Mouse (Mus musculus) limb, embryonic 11.5 days (tissue): ENCODE results near the gene Hnrnpa1. TPM values are rescaled to one million over a fixed set of nuclear protein-coding genes. Genes with fewer than 3 reads are reported as not detected.
"Not testable (repeated sequence)": the region's sequence is repeated elsewhere in the genome, so short reads cannot be mapped to it uniquely, and the experiment has no call there.

Source experiments
- ATAC-seq: fragments of 200-750 bp; cut with Nextera tagmentation; 2 replicates; pipeline ENCODE4 v1.8.0; 2017; ENCODE audit warnings: low read depth; ENCODE audit not compliant: insufficient number of reproducible peaks, low FRiP score, low TSS enrichment
- DNase-seq: peaks from one replicate; pipeline ENCODE4 v3.0.0-alpha.2; 2015; ENCODE audit warnings: low spot score
- H3K27ac ChIP-seq: fragments of 300-500 bp; sonication (generic); replicated peaks from 2 replicates; pipeline ENCODE4 v1.5.1; 2014; ENCODE audit warnings: low read depth, mild to moderate bottlenecking, low read length
- H3K27me3 ChIP-seq: fragments of 300-500 bp; sonication (generic); 2 replicates; pipeline ENCODE4 v1.6.1; 2014; ENCODE audit warnings: mild to moderate bottlenecking, low read length, mixed read lengths; ENCODE audit not compliant: control insufficient read depth, insufficient read depth
- H3K36me3 ChIP-seq: fragments of 300-500 bp; sonication (generic); 2 replicates; pipeline ENCODE4 v1.6.1; 2014; ENCODE audit warnings: mild to moderate bottlenecking, low read length, moderate library complexity, mixed read lengths; ENCODE audit not compliant: control insufficient read depth, insufficient read depth
- H3K4me1 ChIP-seq: fragments of 300-500 bp; sonication (generic); 2 replicates; pipeline ENCODE4 v1.6.1; 2014; ENCODE audit warnings: low read length, mixed read lengths; ENCODE audit not compliant: control insufficient read depth, insufficient read depth
- H3K4me2 ChIP-seq: fragments of 300-500 bp; sonication (generic); 2 replicates; pipeline ENCODE4 v1.6.1; 2014; ENCODE audit warnings: low read depth, mild to moderate bottlenecking, moderate library complexity; ENCODE audit not compliant: severe bottlenecking
- H3K4me3 ChIP-seq: fragments of 300-500 bp; sonication (generic); 2 replicates; pipeline ENCODE4 v1.5.1; 2014; ENCODE audit warnings: low read depth, low read length
- H3K9ac ChIP-seq: fragments of 300-500 bp; sonication (generic); 2 replicates; pipeline ENCODE4 v1.6.1; 2014; ENCODE audit warnings: mild to moderate bottlenecking, low read length
- H3K9me3 ChIP-seq: fragments of 300-500 bp; sonication (generic); 2 replicates; pipeline ENCODE4 v1.6.1; 2016; ENCODE audit warnings: low read length; ENCODE audit not compliant: control insufficient read depth
- WGBS: fragments of 180-500 bp; shearing (Covaris S2); extraction: QIAGEN DNeasy Blood & Tissue Kit; methylation state at CpG from one replicate; pipeline ENCODE4 v1.1.7; 2014; 5-methylcytosine and 5-hydroxymethylcytosine counted together
- polyA plus RNA-seq: library from polyadenylated mRNA; unstranded; fragments of >200 nt; fragmentation: Nextera tagmentation; extraction: Ambion mirVana; gene quantifications from 2 replicates; pipeline ENCODE4 v1.2.1, GENCODE M21; 2014

Hnrnpa1 gene
- polyA plus RNA-seq, 1 experiment from 2014 or later: 1,585 TPM

DNA sequence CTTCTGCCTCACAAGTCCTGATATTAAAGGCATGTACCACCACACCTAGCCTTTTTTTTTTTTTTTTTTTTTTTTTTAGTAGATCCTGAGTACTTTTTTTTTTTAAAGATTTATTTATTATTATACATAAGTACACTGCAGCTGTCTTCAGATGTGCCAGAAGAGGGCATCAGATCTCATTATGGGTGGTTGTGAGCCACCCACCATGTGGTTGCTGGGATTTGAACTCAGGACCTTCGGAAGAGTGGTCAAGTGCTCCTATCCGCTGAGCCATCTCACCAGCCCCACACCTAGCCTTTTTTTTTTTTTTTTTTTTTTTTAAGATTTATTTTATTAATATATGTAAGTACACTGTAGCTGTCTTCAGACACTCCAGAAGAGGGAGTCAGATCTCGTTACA lies 35.7 kb downstream of the Hnrnpa1 start:
- not testable (repeated sequence) for H3K4me1 ChIP-seq, H3K4me2 ChIP-seq, H3K9ac ChIP-seq, ATAC-seq, H3K27me3 ChIP-seq, DNase-seq, H3K9me3 ChIP-seq, H3K4me3 ChIP-seq, H3K36me3 ChIP-seq, H3K27ac ChIP-seq
- 98% methylated on average over 3 of the region's 3 CpGs for WGBS

DNA sequence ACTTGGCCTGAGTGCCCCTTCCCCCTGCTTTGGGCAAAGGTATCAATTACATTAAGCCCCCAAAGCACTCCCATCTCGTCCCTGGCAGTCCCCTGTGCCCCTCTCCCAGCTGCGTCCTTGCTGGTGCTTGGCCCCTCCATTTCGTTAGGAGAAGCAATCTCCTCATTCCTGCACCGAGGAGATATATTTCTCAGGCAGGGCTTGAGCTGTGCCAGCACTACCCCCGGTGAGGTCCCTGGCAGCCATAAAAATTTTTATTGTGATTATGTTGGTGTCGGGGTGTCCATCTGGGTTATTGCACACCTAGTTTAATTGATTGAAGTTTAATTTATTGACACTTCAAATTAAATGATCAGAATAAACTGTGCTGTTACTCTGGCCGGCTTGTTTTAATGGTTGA lies 37.7 kb downstream of the Hnrnpa1 start:
- Histone ChIP-seq H3K27me3 (no peaks in the 10 kb centered on the region), H3K9ac (no peak overlapping the region), H3K4me3 (no peak overlapping the region), H3K9me3 (no peaks in the 10 kb centered on the region), H3K4me1 (peaks cover 3% of the 10 kb centered on the region), H3K4me2 (no peak overlapping the region), H3K27ac (no peak overlapping the region), H3K36me3 (no peaks in the 10 kb centered on the region)
- ATAC-seq: no peak
- DNase-seq: no peak
- 32% methylated on average over 7 of the region's 7 CpGs for WGBS

DNA sequence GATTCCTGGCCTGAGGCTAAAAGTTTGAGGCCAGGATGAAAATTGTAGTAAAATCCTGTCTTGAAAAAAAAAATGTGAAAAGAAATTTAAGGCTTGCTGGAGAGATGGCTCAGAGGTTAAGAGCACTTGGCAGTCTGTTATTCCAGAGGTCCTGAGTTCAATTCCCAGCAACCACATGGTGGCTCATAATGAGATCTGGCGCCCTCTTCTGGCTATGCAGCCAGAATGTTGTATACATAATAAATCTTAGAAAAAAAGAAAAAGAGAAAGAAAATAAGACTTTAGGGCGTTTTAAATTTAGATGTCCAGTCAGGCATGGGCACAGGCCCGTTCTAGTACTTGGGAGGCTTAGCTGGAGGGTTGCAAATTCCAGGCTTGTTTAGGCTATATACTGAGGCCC lies 39.5 kb downstream of the Hnrnpa1 start:
- WGBS: 62% methylated on average over 3 of the region's 3 CpGs
- no peak overlapping the region for H3K27ac ChIP-seq

DNA sequence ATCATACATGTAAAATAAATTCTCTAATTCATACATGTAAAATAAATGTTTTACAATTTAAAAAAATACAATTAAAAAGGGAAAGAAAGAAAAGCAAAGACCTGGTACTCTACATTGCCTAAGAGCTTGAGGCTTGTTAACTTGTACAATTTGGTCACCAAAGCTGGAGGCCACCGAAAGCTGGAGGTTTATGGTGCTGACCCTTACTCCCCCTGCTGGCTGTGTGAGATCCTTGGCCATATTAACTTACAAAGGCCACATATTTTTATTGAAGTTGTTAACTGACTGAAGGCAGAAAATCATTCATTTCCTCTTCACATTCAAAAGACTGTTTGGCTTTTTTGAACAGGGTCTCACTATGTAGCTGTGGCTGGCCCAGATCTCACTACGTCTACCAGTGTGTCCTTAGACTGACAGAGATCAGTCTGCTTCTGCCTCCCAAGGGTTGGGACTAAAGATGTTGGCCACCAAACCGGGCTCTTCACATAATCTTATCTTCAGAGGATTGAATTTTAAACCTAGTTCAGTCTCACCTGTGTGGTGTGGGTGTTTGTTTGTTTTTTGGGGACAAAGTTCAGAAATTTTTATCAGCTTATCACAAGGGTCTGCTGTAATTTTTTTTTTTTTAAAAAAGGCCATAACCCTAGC lies 40.7 kb downstream of the Hnrnpa1 start:
- no peaks in the 10 kb centered on the region for H3K27me3 ChIP-seq
- no peak overlapping the region for H3K27ac ChIP-seq
- peaks cover 7% of the 10 kb centered on the region for H3K4me1 ChIP-seq
- H3K9ac ChIP-seq: no peak overlapping the region
- no peak overlapping the region for H3K4me3 ChIP-seq
- H3K36me3 ChIP-seq: no peaks in the 10 kb centered on the region
- DNase-seq: peak; percentile 72
- no peak for ATAC-seq
- H3K4me2 ChIP-seq: no peak overlapping the region
- WGBS: 62% methylated on average over 3 of the region's 3 CpGs
- H3K9me3 ChIP-seq: no peaks in the 10 kb centered on the region

More for the DNA sequence above, 39.5 kb downstream of the Hnrnpa1 start:
- H3K4me2 ChIP-seq: no peak overlapping the region
- ATAC-seq (no peak), DNase-seq (peak; percentile 55)
- no peaks in the 10 kb centered on the region; the same call in 1 of the 2 replicates for H3K4me1 ChIP-seq
- no peaks in the 10 kb centered on the region for H3K9me3 ChIP-seq
- H3K9ac ChIP-seq: no peak overlapping the region
- H3K36me3 ChIP-seq: no peaks in the 10 kb centered on the region
- no peak overlapping the region for H3K4me3 ChIP-seq
- no peaks in the 10 kb centered on the region for H3K27me3 ChIP-seq

DNA sequence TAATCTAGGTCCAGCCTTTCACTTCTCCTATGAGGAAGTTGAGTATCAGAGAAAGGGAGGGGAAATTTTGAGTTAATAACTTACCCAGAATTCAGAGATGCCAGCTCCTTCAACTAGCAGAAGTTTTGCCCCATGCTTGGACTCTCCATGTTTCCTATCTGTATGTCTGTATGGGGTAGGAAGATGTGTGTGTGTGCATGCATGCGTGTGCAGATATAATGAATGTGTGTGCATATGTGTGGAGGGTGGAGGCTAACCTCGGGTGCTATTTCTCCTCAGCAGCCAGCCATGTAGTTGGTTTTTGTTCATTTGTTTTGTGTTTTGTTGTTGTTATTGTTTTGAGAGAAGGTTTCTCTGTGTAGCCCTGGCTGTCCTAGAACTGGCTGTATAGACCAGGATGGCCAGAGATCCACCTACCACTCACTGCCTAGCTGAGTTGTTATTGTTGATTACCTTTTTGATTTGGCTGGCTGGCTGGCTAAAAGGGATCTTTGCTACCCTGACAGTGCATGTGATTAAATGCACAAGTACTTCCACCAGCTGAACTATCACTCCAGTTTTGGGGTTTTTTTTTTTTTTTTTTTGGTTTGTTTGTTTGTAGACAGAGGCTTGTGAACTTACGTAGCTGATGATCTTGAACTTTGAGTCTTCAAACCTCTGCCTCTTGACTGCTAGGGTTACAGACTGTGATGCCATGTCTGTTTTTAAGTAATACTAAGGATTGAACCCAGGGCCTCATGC lies 41.4 kb downstream of the Hnrnpa1 start:
- no peaks in the 10 kb centered on the region for H3K27me3 ChIP-seq
- no peaks in the 10 kb centered on the region for H3K9me3 ChIP-seq
- H3K4me1 ChIP-seq: peaks cover 7% of the 10 kb centered on the region
- no peak overlapping the region for H3K9ac ChIP-seq
- ATAC-seq (no peak), DNase-seq (no peak)
- no peak overlapping the region for H3K4me2 ChIP-seq
- no peak overlapping the region for H3K4me3 ChIP-seq
- WGBS: 94% methylated on average over 3 of the region's 3 CpGs
- no peak overlapping the region for H3K27ac ChIP-seq
- H3K36me3 ChIP-seq: no peaks in the 10 kb centered on the region

DNA sequence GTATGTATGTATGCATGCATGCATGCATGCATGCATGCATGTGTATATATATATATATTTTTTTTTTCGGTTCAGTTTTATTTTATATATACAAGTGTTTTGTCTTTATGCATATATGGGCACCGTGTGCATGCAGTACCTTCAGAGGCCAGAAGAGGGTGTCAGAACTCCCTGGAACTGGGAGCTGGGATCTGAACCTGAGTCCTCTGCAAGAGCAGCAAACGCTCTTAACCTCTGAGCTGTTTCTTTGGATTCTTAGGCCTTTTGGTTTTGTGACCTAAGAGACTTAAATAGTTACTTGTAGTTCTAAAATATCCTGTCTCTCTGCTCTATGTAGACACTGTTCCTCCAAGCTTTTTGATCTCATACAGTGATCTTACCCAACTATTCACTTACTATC lies 43.8 kb downstream of the Hnrnpa1 start:
- Histone ChIP-seq H3K4me1 (peaks cover 19% of the 10 kb centered on the region), H3K4me3 (no peak overlapping the region), H3K36me3 (no peaks in the 10 kb centered on the region; the same call in 1 of the 2 replicates), H3K9ac (no peak overlapping the region), H3K27me3 (no peaks in the 10 kb centered on the region), H3K27ac (no peak overlapping the region), H3K4me2 (no peak overlapping the region), H3K9me3 (no peaks in the 10 kb centered on the region)
- 56% methylated on average over 3 of the region's 3 CpGs for WGBS
- DNase-seq (peak; percentile 81), ATAC-seq (no peak)

DNA sequence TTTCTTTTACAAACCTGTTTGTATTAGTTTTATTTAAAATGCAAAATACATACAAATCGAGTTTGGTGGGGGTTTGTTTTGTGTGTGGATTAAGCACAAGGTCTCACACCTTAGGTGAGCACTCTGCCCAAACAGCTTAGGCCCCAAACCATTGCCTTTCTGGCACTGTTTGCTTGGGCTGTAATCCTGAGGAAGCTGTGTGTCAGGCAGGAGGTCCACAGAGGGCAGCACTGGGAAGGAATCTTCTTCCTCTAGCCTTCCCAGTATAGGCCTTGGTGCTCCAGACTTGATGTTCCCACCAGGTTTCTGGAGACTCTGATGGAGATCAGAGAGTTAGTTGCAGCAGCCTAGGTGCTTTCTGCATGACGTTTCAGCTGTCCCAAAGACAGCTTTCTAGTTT lies 44.4 kb downstream of the Hnrnpa1 start:
- no peak overlapping the region for H3K9ac ChIP-seq
- no peaks in the 10 kb centered on the region for H3K9me3 ChIP-seq
- peaks cover 25% of the 10 kb centered on the region for H3K4me1 ChIP-seq
- H3K4me2 ChIP-seq: no peak overlapping the region
- no peak overlapping the region for H3K4me3 ChIP-seq
- ATAC-seq: no peak
- no peaks in the 10 kb centered on the region for H3K27me3 ChIP-seq
- WGBS: 35% methylated on average over 2 of the region's 2 CpGs
- H3K27ac ChIP-seq: no peak overlapping the region
- no peaks in the 10 kb centered on the region; the same call in 1 of the 2 replicates for H3K36me3 ChIP-seq
- DNase-seq: no peak

DNA sequence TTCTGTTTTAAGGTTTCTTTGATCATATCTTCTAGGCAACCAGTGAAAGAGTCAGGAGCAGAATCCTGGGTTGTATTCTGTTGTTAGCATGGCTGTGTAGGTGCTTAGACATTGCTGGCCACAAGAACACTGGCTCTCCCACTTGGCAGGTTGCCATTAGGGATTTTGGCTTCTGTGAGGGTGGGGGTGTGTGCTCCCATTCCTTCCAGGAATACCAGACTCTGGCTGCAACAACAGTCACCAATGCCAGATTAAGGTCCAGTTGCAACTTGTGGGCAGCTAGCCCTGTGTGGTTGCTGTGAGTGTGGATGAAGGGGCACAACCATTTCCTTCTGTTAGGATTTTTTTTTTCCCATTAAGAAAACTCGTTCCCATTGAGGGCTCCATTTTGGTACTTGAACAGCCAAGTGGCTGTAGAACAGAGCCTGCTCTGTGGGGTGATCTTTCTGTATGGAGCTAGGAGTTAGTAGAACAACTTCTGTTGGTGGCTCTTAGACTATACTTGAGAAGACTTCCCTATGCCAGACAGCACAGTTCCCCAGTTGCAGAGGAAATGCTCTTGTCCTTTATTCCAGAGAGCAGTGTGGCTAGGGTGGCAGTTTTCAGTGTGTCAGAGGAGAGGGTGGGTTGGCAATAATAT lies 45.7 kb downstream of the Hnrnpa1 start:
- peaks cover 3% of the 10 kb centered on the region; the same call in 1 of the 2 replicates for H3K36me3 ChIP-seq
- ATAC-seq (no peak), DNase-seq (no peak)
- H3K4me3 ChIP-seq: no peak overlapping the region
- H3K4me2 ChIP-seq: no peak overlapping the region
- 76% methylated on average over 1 of the region's 1 CpGs for WGBS
- H3K27ac ChIP-seq: no peak overlapping the region
- no peaks in the 10 kb centered on the region for H3K27me3 ChIP-seq
- H3K9ac ChIP-seq: no peak overlapping the region
- peaks cover 32% of the 10 kb centered on the region for H3K4me1 ChIP-seq
- H3K9me3 ChIP-seq: no peaks in the 10 kb centered on the region
